ENCODE assay signal across 22 mouse cellular contexts in the genomic region with DNA sequence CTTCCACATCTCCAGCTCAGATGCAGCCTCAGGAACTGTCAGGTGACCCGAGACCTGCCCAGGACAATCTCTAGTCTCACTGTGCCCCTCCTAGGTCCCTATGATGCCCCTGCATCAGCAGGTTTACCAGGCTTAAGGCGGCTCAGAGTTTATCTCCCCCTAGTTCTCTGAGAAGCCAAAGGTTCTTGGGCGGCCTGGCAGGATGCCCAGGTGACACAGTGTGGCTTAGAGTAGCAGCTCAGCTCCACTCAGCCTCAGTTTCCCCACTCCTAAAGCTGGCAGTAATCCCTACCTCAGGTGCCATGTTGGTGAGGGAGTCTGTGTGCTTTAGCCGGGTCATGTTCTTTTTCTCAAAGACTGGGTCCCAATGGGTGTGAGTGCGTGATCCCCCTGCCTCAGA. TPM values are rescaled to one million over a fixed set of nuclear protein-coding genes. Genes with fewer than 3 reads are reported as not detected.
DNase-seq lines count a peak whose midpoint lies in the region; TF ChIP-seq lines count a peak whose summit lies in the region.
"Had no signal": no experiment of that assay in that cellular context is flagged by ENCODE, and none has a peak within 500 bp of the region (broad histone marks: within the 10 kb centered on the region; RNA-seq: fewer than 3 reads in every experiment).

No protein-coding gene starts in this region.

- peak; percentile 56 for DNase-seq in spleen, adult 12 weeks (ENCODE audit: low spot score)
- no peak for DNase-seq in spleen, adult 18-20 months
- peak; percentile 34 for DNase-seq in induced T-regulatory cell, adult 2 months (ENCODE audit: low read depth)
- no peak for DNase-seq in cerebellum, adult 18-20 months
- no peak for DNase-seq in left cerebral cortex, adult 9 months (ENCODE audit: low spot score in 2 of 2)
- DNase-seq in cerebellum, postnatal 14 days: no peak
- DNase-seq: adrenal gland, postnatal 36 days; cerebellum, adult 11-12 months; gastrocnemius, postnatal 10 days; heart, adult 11 months; kidney, adult 11 months; kidney, postnatal 36 days; layer of hippocampus, adult 9-11 months had no signal

- H3K4me3 ChIP-seq in bone marrow, adult 2 months (replicated peaks; ENCODE audit: control insufficient read depth, low read depth, low read length): peak overlapping the region; percentile 74
- H3K4me3 ChIP-seq: forebrain, embryonic 15.5 days; kidney, embryonic 15.5 days; midbrain, embryonic 13.5 days had no signal

- 59% methylated on average over 5 of the region's 5 CpGs for WGBS in bone marrow, adult 2 months

- peak overlapping the region; percentile 57 for H3K27ac ChIP-seq in bone marrow, adult 2 months (ENCODE audit: control insufficient read depth, insufficient read depth, low read depth, low read length, poor library complexity)
- H3K27ac ChIP-seq: forebrain, embryonic 15.5 days; kidney, embryonic 15.5 days; midbrain, embryonic 13.5 days had no signal

- TF ChIP-seq POLR2A in bone marrow, adult 2 months (IDR thresholded peaks at IDR 0.05; ENCODE audit: borderline replicate concordance, control insufficient read depth, low read depth, low read length): no peak

- TF ChIP-seq CTCF in bone marrow, adult 2 months (IDR thresholded peaks at IDR 0.05; ENCODE audit: control insufficient read depth, insufficient read depth, low read length): no peak

- H3K4me1 ChIP-seq in bone marrow, adult 2 months (ENCODE audit: control insufficient read depth, insufficient read depth, low read length): peaks cover 13% of the 10 kb centered on the region
- H3K4me1 ChIP-seq: forebrain, embryonic 15.5 days; midbrain, embryonic 13.5 days had no signal

RNA-seq across cellular contexts. Expression of a gene that starts 0.7 kb away (rescaled TPM):
- 16.2 and 19.9 TPM in 2 replicates for polyA plus RNA-seq in bone marrow, adult 2 months (2011; ENCODE audit: insufficient read depth, insufficient read length, low replicate concordance, missing spikeins)
- polyA plus RNA-seq: neural tube, embryonic 11.5 days had no signal

RNA-seq across cellular contexts. Expression of a gene that starts 18.5 kb away (rescaled TPM):
- polyA plus RNA-seq in bone marrow, adult 2 months (2011; ENCODE audit: insufficient read depth, insufficient read length, low replicate concordance, missing spikeins): 3.7 TPM in 1 of 2 replicates, not detected in the other
- polyA plus RNA-seq: forebrain, embryonic 15.5 days; heart, embryonic 11.5 days; heart, postnatal 0 days; kidney, embryonic 15.5 days; limb, embryonic 14.5 days; neural tube, embryonic 11.5 days; Patski had no signal

RNA-seq across cellular contexts. Expression of a gene that starts 27.1 kb away (rescaled TPM):
- 12.2 and 25.1 TPM in 2 replicates for polyA plus RNA-seq in bone marrow, adult 2 months (2011; ENCODE audit: insufficient read depth, insufficient read length, low replicate concordance, missing spikeins)
- polyA plus RNA-seq: neural tube, embryonic 11.5 days; Patski had no signal

RNA-seq across cellular contexts. Expression of a gene that starts 35.5 kb away (rescaled TPM):
- polyA plus RNA-seq in bone marrow, adult 2 months (2011; ENCODE audit: insufficient read depth, insufficient read length, low replicate concordance, missing spikeins): 9.1 and 12.1 TPM in 2 replicates

Comparison
In these comparisons a context has a peak if more than half of its experiments do, and no peak if none do; other contexts are left out.
1. DNase-seq: peak in spleen, adult 12 weeks (single experiment) and induced T-regulatory cell, adult 2 months (single experiment); none in spleen, adult 18-20 months (0 of 2), cerebellum, adult 18-20 months (0 of 2), left cerebral cortex, adult 9 months (0 of 2) and cerebellum, postnatal 14 days (0 of 2).